Mouse (Mus musculus): ENCODE measurements around the gene Bpifa5.

Bpifa5 gene

GRCm38 (mm10) chr2:154206908-154207307 is 44.5 kb downstream of the Bpifa5 start:
- no peak for DNase-seq (ENCODE audit: low spot score)

- DNase-seq (ENCODE audit: low spot score), result no peak
Observed at GRCm38 (mm10) chr2:154209112-154209511, 46.7 kb downstream of the Bpifa5 start.

- no peak for DNase-seq (ENCODE audit: low spot score)
Observed at GRCm38 (mm10) chr2:154211121-154211520, 48.7 kb downstream of the Bpifa5 start.

GRCm38 (mm10) chr2:154211881-154212280 is 49.5 kb downstream of the Bpifa5 start:
- DNase-seq (ENCODE audit: low spot score), result no peak

GRCm38 (mm10) chr2:154215191-154215590 is 52.8 kb downstream of the Bpifa5 start:
- DNase-seq (ENCODE audit: low spot score), result peak; percentile 71
